Mouse (Mus musculus) cerebellum, adult 2 months (tissue): ENCODE results near the gene Trim34a.

Source experiments
- CTCF ChIP-seq: fragments of 200-500 bp; IDR thresholded peaks from 2 replicates; pipeline ENCODE4 v1.5.1; 2011; ENCODE audit warnings: low read depth, mild to moderate bottlenecking, control low read depth, low read length, moderate library complexity, borderline replicate concordance; ENCODE audit not compliant: insufficient read depth
- POLR2A ChIP-seq: fragments of 200-500 bp; IDR thresholded peaks from 2 replicates; pipeline ENCODE4 v1.6.1; 2011; ENCODE audit warnings: low read length, control low read depth, borderline replicate concordance; ENCODE audit not compliant: insufficient read depth

GRCm38 (mm10) chr7:104243616-104244015 lies 641 bp upstream of the Trim34a start:
- TF ChIP-seq POLR2A (no peak), CTCF (no peak)
